Mouse (Mus musculus): ENCODE data around the gene Clba1. TPM values are rescaled to one million over a fixed set of nuclear protein-coding genes. Genes with fewer than 3 reads are reported as not detected.

Clba1 gene
- polyA plus RNA-seq, 1 experiment from 2014 or later: 0.69 TPM

- 49% methylated on average over 7 of the region's 7 CpGs for WGBS (ENCODE audit: insufficient replicate concordance)
- Histone ChIP-seq H3K36me3 (replicated peaks; ENCODE audit: insufficient read depth, low read length) (no peaks in the 10 kb centered on the region), H3K9ac (replicated peaks) (no peak overlapping the region), H3K27ac (ENCODE audit: low read depth) (no peak overlapping the region), H3K27me3 (ENCODE audit: insufficient read depth, low read length) (no peaks in the 10 kb centered on the region), H3K4me2 (ENCODE audit: low read depth, low read length) (no peak overlapping the region), H3K4me3 (ENCODE audit: low read depth, low read length) (no peak overlapping the region), H3K9me3 (ENCODE audit: low read length) (no peaks in the 10 kb centered on the region), H3K4me1 (ENCODE audit: insufficient read depth) (peaks cover 18% of the 10 kb centered on the region)
- DNase-seq (no peak), ATAC-seq (no peak)
- no peak for TF ChIP-seq CTCF (IDR thresholded peaks at IDR 0.05; ENCODE audit: low read depth)
- TF ChIP-seq EP300 (IDR thresholded peaks at IDR 0.05; ENCODE audit: low read depth): no peak
Measured at GRCm38 (mm10) chr12:112864804-112865203, 56.1 kb downstream of the Clba1 start.

Other genes starting within 250 kb of the Clba1 start
- gene Inf2, start 220.2 kb upstream of the Clba1 start, polyA plus RNA-seq (2015; fragmentation: Nextera tagmentation; extraction: Ambion mirVana): 1.8 and 1.9 TPM in 2 replicates
- gene Adssl1, start 188.9 kb upstream of the Clba1 start, polyA plus RNA-seq (2015; fragmentation: Nextera tagmentation; extraction: Ambion mirVana): 22.8 and 24.4 TPM in 2 replicates
- gene Siva1, start 164.3 kb upstream of the Clba1 start, polyA plus RNA-seq (2015; fragmentation: Nextera tagmentation; extraction: Ambion mirVana): 55.6 and 62.2 TPM in 2 replicates
- 26.7 and 29.3 TPM in 2 replicates for gene Akt1, start 134.1 kb upstream of the Clba1 start, polyA plus RNA-seq (2015; fragmentation: Nextera tagmentation; extraction: Ambion mirVana)
- 1.3 and 1.6 TPM in 2 replicates for gene Zbtb42, start 130.1 kb upstream of the Clba1 start, polyA plus RNA-seq (2015; fragmentation: Nextera tagmentation; extraction: Ambion mirVana)
- 4.0 and 4.8 TPM in 2 replicates for gene Cep170b, start 88.5 kb upstream of the Clba1 start, polyA plus RNA-seq (2015; fragmentation: Nextera tagmentation; extraction: Ambion mirVana)
- 20.9 and 22.4 TPM in 2 replicates for gene Pld4, start 48.3 kb upstream of the Clba1 start, polyA plus RNA-seq (2015; fragmentation: Nextera tagmentation; extraction: Ambion mirVana)
- 0.22 and 0.36 TPM in 2 replicates for gene Ahnak2, start 6.3 kb upstream of the Clba1 start, polyA plus RNA-seq (2015; fragmentation: Nextera tagmentation; extraction: Ambion mirVana)
- 29.8 and 30.4 TPM in 2 replicates for gene Cdca4, start 20.5 kb downstream of the Clba1 start, polyA plus RNA-seq (2015; fragmentation: Nextera tagmentation; extraction: Ambion mirVana)
- 0.26 and 0.34 TPM in 2 replicates for gene Gpr132, start 59.3 kb downstream of the Clba1 start, polyA plus RNA-seq (2015; fragmentation: Nextera tagmentation; extraction: Ambion mirVana)
- 0.14 and 0.22 TPM in 2 replicates for gene Jag2, start 120.8 kb downstream of the Clba1 start, polyA plus RNA-seq (2015; fragmentation: Nextera tagmentation; extraction: Ambion mirVana)
- 30.0 and 30.6 TPM in 2 replicates for gene Nudt14, start 133.2 kb downstream of the Clba1 start, polyA plus RNA-seq (2015; fragmentation: Nextera tagmentation; extraction: Ambion mirVana)
- 4.1 and 4.7 TPM in 2 replicates for gene Btbd6, start 167.5 kb downstream of the Clba1 start, polyA plus RNA-seq (2015; fragmentation: Nextera tagmentation; extraction: Ambion mirVana)
- gene Brf1, start 191.8 kb downstream of the Clba1 start, polyA plus RNA-seq (2015; fragmentation: Nextera tagmentation; extraction: Ambion mirVana): 17.0 and 18.4 TPM in 2 replicates
- 3.9 and 4.0 TPM in 2 replicates for gene Pacs2, start 205.6 kb downstream of the Clba1 start, polyA plus RNA-seq (2015; fragmentation: Nextera tagmentation; extraction: Ambion mirVana)